Mouse (Mus musculus) stomach, postnatal 0 days (tissue): ENCODE measurements around the gene Ulk4.

Experiments
- CTCF ChIP-seq: IDR thresholded peaks from 2 replicates; pipeline ENCODE4 v1.5.1; 2016; ENCODE audit warnings: antibody characterized with exemption, low read depth, mild to moderate bottlenecking, moderate library complexity
- EP300 ChIP-seq: optimal IDR thresholded peaks from 2 replicates; pipeline ENCODE3; 2016; ENCODE audit warnings: antibody characterized with exemption

DNA sequence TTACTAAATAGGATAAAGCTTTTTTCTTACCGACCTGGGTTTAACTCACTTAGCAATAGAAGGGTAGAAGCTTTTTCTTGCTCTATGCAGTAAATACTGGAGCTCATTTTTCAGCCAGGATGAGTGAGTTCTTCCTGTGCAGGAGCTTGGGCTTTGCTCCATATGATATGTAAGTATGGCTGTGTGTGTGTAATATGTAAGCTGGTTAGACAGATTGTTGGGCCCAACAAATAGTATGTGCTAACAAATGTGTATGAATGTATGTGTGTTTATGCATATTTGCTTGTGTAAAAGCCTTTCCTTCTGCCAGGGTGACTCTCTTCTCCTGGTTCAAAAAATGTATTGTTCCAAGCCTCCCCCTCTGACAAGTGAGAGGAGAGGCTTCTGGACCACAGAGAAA lies 164.9 kb downstream of the Ulk4 start:
- no peak for TF ChIP-seq CTCF
- TF ChIP-seq EP300, result no peak
